Mouse (Mus musculus): ENCODE data around the gene Fam219a. TPM values are rescaled to one million over a fixed set of nuclear protein-coding genes. Genes with fewer than 3 reads are reported as not detected.

The Fam219a gene
- total RNA-seq, 2 experiments from 2014 or later = 204 to 210 TPM

DNA sequence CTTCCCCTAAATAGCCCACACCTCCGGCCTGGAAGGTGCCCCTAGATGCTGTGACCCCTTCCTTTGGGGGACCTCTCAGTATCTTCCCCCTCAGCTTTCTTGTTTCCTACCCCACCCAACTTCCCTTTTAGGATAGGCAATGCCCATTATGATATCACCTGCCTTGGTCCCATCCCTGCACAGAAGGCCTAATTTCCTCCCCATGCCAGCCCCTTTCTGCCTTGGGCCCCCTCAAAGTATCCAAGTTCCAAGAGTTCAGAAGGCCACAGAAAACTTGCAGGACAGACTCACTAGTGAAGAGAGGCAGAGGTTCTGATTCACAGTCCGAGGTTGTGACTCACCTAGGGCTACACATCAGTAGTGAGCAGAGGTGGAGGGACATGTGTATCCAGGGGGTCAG, 52.1 kb downstream of the Fam219a start, which contains the start of gene 1110017D15Rik:
1110017D15Rik (minus strand) TSS at position 101 of the 400 bp plus-strand sequence.
- DNase-seq (ENCODE audit: low spot score in 2 of 2) = no peak
- intact Hi-C loops (cut with DNase I) = no loop called here

DNA sequence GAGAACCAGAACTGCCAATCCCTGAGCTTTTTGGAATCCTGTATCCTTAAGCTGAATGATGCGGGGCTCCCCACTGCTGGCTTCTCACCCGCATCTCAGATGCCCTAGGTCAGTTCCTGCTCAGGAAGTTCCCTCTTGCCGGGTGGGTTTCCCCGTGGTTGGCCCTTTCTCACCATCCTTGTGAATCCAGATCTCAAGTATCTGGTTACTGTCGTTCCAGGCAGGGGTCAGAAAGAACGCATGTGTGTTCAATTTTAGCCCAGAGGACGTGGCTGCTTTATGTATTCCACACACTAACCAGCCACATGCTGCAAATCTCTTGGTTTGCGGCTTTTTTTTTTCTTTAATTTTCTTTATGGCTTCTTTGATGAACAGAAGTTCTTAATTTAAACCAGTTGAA, 55.6 kb downstream of the Fam219a start:
- intact Hi-C loops (cut with DNase I) = no loop called here
- no peak for DNase-seq (ENCODE audit: low spot score in 2 of 2)

- no peak for DNase-seq (ENCODE audit: low spot score in 2 of 2)
- intact Hi-C loops (cut with DNase I) = no loop called here
These were observed 56.0 kb downstream of the Fam219a start for GRCm38 (mm10) chr4:41513309-41513708.

- intact Hi-C loops (cut with DNase I) = loop anchor here (5.0 kb wide), 1 partner anchor 41 kb away; the partner anchor contains the start of gene Nudt2
- DNase-seq (ENCODE audit: low spot score in 2 of 2) = no peak
These were observed 61.3 kb downstream of the Fam219a start for GRCm38 (mm10) chr4:41507998-41508397.

GRCm38 (mm10) chr4:41507326-41507924, 61.9 kb downstream of the Fam219a start:
- DNase-seq (ENCODE audit: low spot score in 2 of 2) = no peak
- intact Hi-C loops (cut with DNase I) = loop anchor here (5.0 kb wide), 1 partner anchor 40 kb away; the partner anchor contains the start of gene Nudt2

GRCm38 (mm10) chr4:41506906-41507305, 62.4 kb downstream of the Fam219a start:
- DNase-seq (ENCODE audit: low spot score in 2 of 2) = peak; percentile 84 to 85
- intact Hi-C loops (cut with DNase I) = loop anchor here (5.0 kb wide), 1 partner anchor 40 kb away; the partner anchor contains the start of gene Nudt2

DNA sequence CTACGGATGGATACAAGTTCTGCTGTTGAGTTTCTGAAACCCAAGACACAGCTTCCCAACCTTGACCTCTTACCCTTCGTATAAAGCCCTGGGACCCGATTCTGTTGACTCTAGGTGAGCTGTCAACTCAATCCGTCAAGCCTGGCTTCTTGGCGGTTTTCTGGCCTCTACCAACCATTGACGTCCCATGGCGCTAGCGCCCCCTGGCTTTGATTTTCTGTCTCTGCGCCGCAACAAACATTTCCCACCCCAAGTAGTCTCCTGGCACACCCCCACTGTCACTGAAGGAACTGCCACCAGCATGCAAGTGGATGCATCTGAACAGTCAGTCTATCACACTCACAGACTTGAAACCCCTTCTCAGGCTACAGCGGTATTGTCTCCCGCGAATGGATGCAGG, 63.2 kb downstream of the Fam219a start:
- peak; percentile 67 to 79 for DNase-seq (ENCODE audit: low spot score in 2 of 2)
- intact Hi-C loops (cut with DNase I) = loop anchor here (5.0 kb wide), 1 partner anchor 39 kb away; the partner anchor contains the start of gene Nudt2

- intact Hi-C loops (cut with DNase I) = loop anchor here (5.0 kb wide), 1 partner anchor 38 kb away; the partner anchor contains the start of gene Nudt2
- DNase-seq (ENCODE audit: low spot score in 2 of 2) = no peak
These were observed 64.2 kb downstream of the Fam219a start for GRCm38 (mm10) chr4:41505131-41505551.

DNA sequence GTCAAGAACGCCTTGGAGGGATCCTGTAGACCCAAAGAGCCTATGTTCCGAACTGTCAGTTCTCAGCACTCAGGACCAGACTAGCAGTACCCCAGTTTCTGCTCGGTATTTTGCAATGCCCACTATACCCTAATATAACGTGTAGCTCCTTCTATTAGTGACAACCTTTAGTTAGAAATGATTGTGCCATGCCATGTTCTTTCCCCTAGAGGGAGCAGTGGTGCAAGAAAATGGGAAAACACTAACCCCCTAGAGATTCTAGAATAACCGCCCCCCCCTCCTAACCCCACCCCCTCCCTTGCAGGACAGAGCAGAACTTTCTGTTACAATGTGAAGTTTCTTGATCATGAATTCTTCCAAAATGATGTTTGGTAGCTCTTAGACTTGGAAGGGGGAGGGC, 65.0 kb downstream of the Fam219a start:
- intact Hi-C loops (cut with DNase I) = no loop called here
- no peak for DNase-seq (ENCODE audit: low spot score in 2 of 2)

DNA sequence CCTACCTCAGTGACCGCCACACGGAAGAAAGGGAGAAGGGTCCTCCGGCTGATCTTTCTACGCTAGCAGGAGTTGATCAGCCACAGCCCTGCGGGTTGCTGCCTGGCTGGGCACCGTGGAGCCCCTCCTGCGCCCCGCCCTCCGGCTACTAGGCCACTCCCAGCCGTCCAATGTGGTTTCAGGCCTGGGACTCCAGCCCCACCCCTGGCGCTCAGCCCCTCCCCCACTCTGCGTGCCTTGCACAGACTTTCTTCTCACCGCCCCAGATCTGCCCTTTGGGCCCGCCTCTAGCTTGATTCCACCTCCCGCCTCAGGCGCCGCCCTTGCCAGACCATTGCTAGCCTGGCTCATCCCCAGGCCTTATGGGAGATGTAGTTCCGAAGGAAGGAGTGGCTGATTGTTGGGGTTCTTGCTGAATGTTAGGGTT, 66.3 kb downstream of the Fam219a start, which contains the start of gene AI464131:
AI464131 (minus strand) TSS at position 91 of the 427 bp plus-strand sequence.
- DNase-seq (ENCODE audit: low spot score in 2 of 2) = peak; percentile 94
- intact Hi-C loops (cut with DNase I) = no loop called here

GRCm38 (mm10) chr4:41502171-41502940, 67.0 kb downstream of the Fam219a start:
- no peak for DNase-seq (ENCODE audit: low spot score in 2 of 2)
- intact Hi-C loops (cut with DNase I) = no loop called here

- intact Hi-C loops (cut with DNase I) = no loop called here
- DNase-seq (ENCODE audit: low spot score in 2 of 2) = no peak
These were observed 68.6 kb downstream of the Fam219a start for GRCm38 (mm10) chr4:41500787-41501186.

GRCm38 (mm10) chr4:41499619-41500018, 69.7 kb downstream of the Fam219a start:
- intact Hi-C loops (cut with DNase I) = no loop called here
- DNase-seq (ENCODE audit: low spot score in 2 of 2) = no peak

DNA sequence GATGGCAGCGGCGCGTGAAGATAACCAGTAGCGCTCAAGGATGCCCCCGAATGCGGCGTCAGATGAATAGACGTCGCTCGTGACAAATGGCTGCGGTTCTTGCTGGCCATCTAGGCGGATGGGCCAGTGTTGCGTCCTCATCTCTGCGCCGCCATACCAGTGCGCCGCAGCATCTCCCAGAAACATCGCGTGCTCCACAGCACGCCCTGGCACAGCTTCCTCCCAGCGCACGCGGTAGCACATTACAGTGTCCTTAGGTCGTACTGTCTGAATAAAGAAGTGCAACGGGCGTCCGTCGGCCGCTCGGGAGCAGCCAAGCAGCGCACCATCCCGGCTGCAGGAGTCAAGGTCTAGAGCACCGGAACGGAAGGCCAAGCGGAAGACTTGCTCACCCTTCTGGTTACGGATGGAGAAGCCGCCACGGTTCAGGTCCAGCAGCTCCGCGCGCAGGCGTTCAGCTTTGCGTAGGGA, 70.4 kb downstream of the Fam219a start:
- intact Hi-C loops (cut with DNase I) = no loop called here
- DNase-seq (ENCODE audit: low spot score in 2 of 2) = no peak

- intact Hi-C loops (cut with DNase I) = no loop called here
- no peak for DNase-seq (ENCODE audit: low spot score in 2 of 2)
These were observed 71.1 kb downstream of the Fam219a start for GRCm38 (mm10) chr4:41497995-41498845.

DNA sequence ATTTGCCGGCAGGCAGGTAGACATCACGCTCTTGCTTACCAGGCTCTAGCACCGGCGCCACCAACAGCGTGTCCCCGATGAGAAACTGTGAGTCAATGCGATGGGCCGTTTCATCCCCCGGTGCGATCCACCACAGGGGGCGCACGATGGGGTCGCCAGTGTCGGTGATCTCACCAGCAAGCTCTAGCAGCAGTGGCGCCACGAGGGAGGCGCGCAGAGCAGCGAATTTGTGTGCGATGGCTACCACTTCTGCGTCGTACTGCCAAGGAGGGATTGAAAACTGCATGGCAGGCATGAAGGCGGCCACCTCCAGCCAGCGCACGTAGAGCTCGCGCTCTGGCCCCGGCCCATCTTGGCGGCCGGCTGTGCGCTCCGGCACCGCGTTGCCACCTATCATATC, 71.8 kb downstream of the Fam219a start:
- intact Hi-C loops (cut with DNase I) = no loop called here
- DNase-seq (ENCODE audit: low spot score in 2 of 2) = no peak

DNA sequence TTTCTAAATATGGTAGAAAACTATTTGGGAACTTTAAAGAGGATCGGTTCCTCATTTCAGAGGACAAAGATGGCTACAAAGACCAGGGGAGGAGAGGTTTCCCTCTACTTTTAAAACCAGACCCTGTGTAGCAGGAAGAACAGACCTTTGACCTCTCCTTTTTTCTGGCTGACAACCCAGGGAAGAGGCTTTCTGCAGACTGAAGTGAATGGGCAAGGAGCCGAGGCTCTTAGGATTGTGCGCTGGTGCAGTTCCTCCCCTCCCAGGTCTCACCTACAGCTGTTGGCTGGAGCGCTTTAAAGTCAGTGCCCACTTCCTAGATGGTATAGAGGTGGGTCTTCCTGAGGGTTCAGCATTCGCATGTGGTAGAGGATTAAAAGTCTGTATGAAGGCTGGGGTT, 72.3 kb downstream of the Fam219a start:
- intact Hi-C loops (cut with DNase I) = no loop called here
- DNase-seq (ENCODE audit: low spot score in 2 of 2) = no peak

DNA sequence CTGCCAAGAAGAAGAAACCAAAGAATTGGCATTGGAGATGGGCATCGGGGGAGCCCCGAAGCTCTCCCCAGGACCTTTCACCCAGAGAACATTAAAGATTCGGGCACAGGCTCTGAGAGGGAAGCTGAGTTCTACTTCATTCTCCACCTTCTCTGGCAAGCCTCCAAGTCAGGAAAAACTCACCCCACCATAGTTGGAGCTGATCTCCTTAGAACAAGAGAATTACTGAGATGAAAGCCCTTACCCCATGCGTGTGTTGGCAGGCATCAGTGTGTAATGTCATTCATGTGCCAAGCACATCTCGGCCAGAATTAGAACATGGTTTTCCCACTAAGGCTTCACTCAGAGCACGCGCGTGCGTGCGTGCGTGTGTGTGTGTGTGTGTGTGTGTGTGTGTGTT, 73.5 kb downstream of the Fam219a start:
- peak; percentile 67 to 86 for DNase-seq (ENCODE audit: low spot score in 2 of 2)
- intact Hi-C loops (cut with DNase I) = no loop called here

- intact Hi-C loops (cut with DNase I) = no loop called here
- DNase-seq (ENCODE audit: low spot score in 2 of 2) = no peak
These were observed 74.3 kb downstream of the Fam219a start for GRCm38 (mm10) chr4:41495076-41495475.

Data from left cerebral cortex, postnatal 14 days (tissue).